Mouse (Mus musculus) heart, postnatal 0 days (tissue): Measurements from ENCODE around the gene Ccr8. TPM values are rescaled to one million over a fixed set of nuclear protein-coding genes. Genes with fewer than 3 reads are reported as not detected.

Experiments used
- ATAC-seq: fragments of 200-750 bp; cut with Nextera tagmentation; 2 replicates; pipeline ENCODE4 v1.8.0; 2017; ENCODE audit warnings: low read depth, moderate number of reproducible peaks, moderate library complexity; ENCODE audit not compliant: insufficient read depth
- DNase-seq: peaks from one replicate; pipeline ENCODE4 v3.0.0-alpha.2; 2016; ENCODE audit warnings: low spot score
- H3K27ac ChIP-seq: fragments of 300-500 bp; sonication (generic); 2 replicates; pipeline ENCODE4 v1.5.1; 2014; ENCODE audit warnings: low read depth, mild to moderate bottlenecking
- H3K27me3 ChIP-seq: fragments of 300-500 bp; sonication (generic); 2 replicates; pipeline ENCODE4 v1.6.1; 2014; ENCODE audit warnings: low read length, mixed read lengths; ENCODE audit not compliant: control insufficient read depth, insufficient read depth
- H3K36me3 ChIP-seq: fragments of 300-500 bp; sonication (generic); replicated peaks from 2 replicates; pipeline ENCODE4 v1.6.1; 2014; ENCODE audit warnings: low read length, mixed read lengths; ENCODE audit not compliant: control insufficient read depth, insufficient read depth
- H3K4me1 ChIP-seq: fragments of 300-500 bp; sonication (generic); 2 replicates; pipeline ENCODE4 v1.6.1; 2014; ENCODE audit warnings: antibody characterized with exemption; ENCODE audit not compliant: control insufficient read depth, insufficient read depth
- H3K4me2 ChIP-seq: fragments of 300-500 bp; sonication (generic); 2 replicates; pipeline ENCODE4 v1.6.1; 2014; ENCODE audit warnings: low read depth, mild to moderate bottlenecking, low read length, moderate library complexity
- H3K4me3 ChIP-seq: fragments of 300-500 bp; sonication (generic); 2 replicates; pipeline ENCODE4 v1.5.1; 2014; ENCODE audit warnings: low read depth, low read length
- H3K9ac ChIP-seq: fragments of 300-500 bp; sonication (generic); replicated peaks from 2 replicates; pipeline ENCODE4 v1.6.1; 2014; ENCODE audit warnings: low read depth, low read length, mixed read lengths
- H3K9me3 ChIP-seq: fragments of 300-500 bp; sonication (generic); replicated peaks from 2 replicates; pipeline ENCODE4 v1.6.1; 2016; ENCODE audit warnings: low read length; ENCODE audit not compliant: control insufficient read depth
- CTCF ChIP-seq: IDR thresholded peaks from 2 replicates; pipeline ENCODE4 v1.5.1; 2016; ENCODE audit warnings: antibody characterized with exemption, control low read depth, low read depth
- EP300 ChIP-seq: IDR thresholded peaks from 2 replicates; pipeline ENCODE4 v1.6.1; 2016; ENCODE audit warnings: antibody characterized with exemption, low read depth
- WGBS: fragments of 180-500 bp; shearing (Covaris S2); extraction: QIAGEN DNeasy Blood & Tissue Kit; methylation state at CpG from one replicate; pipeline ENCODE4 v1.1.7; 2014; 5-methylcytosine and 5-hydroxymethylcytosine counted together
- polyA plus RNA-seq: library from polyadenylated mRNA; unstranded; fragments of >200 nt; fragmentation: Nextera tagmentation; extraction: Ambion mirVana; gene quantifications from 2 replicates; pipeline ENCODE4 v1.2.1, GENCODE M21; 2015
- total RNA-seq: library from RNA; depleted of rRNA; stranded (reverse); fragments of >200 nt; gene quantifications from 2 replicates; pipeline ENCODE4 v1.2.3, GENCODE M21; 2014; ENCODE audit warnings: low replicate concordance

The Ccr8 gene
- total and polyA plus RNA-seq, 2 experiments from 2014 or later = not detected

DNA sequence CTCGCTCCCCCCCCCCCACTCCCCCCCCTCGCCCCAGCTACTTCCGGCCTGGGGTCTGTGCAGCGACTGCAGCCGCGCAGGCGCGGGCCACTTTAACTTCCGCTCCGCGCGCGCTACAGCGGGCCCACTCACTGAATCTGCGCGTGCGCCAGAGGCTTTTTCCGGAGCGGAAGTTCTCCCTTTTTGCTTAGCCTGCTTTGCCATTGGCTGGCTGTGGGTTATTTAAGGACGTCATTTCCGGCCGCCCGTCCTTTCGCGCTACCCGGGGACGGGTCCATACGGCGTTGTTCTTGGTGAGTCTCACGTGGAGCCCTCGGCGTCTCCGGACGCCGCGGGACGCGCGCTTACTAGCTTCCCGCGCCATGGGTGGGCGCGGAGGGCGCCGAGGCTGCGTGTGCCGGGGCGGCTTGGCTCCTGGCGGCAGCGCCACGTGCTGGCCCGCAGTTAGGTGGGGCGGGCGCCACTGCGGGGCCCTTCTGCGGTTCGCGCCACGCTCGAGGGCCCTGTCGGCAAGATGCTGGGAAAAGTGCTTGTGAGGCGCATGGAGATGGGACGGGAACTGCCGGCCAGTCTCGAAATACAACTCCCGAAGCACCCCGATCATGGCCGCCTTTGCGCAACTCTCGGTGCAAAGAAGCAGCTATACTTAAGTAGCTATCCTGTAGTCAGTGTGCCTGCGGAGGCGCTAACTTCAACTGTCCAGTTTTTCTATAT, 35.8 kb downstream of the Ccr8 start, which contains the start of gene Rpsa:
TSS of gene Rpsa (plus strand) at position 152 of the 714 bp plus-strand sequence.
- whole genome bisulfite sequencing = under 1% methylated on average over 68 of the region's 72 CpGs
- DNase-seq (peak; percentile 98), ATAC-seq (peak; percentile 98)
- peak within 1 kb of the TSS; percentile 86 for H3K27ac ChIP-seq
- no peaks in the 10 kb centered on the region for H3K9me3 ChIP-seq
- H3K27me3 ChIP-seq = no peaks in the 10 kb centered on the region
- peak within 1 kb of the TSS; percentile 87 for H3K9ac ChIP-seq
- H3K4me2 ChIP-seq = peak within 1 kb of the TSS; percentile 80
- H3K4me3 ChIP-seq = peak within 1 kb of the TSS; percentile 79
- TF ChIP-seq CTCF = no peak; the same call in 1 of the 2 replicates
- TF ChIP-seq EP300 = no peak
- peaks cover 15% of the 10 kb centered on the region for H3K4me1 ChIP-seq
- H3K36me3 ChIP-seq = peaks cover 52% of the 10 kb centered on the region

DNA sequence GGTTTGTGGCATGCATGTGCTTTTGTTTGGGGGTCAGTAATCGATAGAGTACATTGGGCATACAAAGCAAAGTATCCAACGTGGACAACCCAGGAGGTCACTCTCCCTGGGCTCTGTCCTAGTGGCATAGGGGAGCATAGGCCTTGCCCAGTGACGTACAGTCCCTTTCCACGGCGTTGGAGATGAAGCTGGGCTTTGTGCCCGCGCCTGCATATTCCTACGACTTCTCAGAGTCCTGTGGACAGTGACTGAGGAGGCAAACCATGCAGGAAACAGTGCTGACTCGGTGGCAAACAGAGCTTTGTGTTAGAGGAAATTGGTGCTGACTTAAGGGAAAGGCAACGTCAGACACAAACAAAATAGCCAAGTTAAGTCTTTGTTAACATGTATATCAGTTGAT, 37.4 kb downstream of the Ccr8 start:
- ATAC-seq = no peak
- no peaks in the 10 kb centered on the region for H3K27me3 ChIP-seq
- TF ChIP-seq CTCF = no peak
- TF ChIP-seq EP300 = no peak
- H3K9me3 ChIP-seq = no peaks in the 10 kb centered on the region
- no peak overlapping the region for H3K9ac ChIP-seq
- no peak for DNase-seq
- H3K36me3 ChIP-seq = peaks cover 42% of the 10 kb centered on the region
- no peak overlapping the region for H3K27ac ChIP-seq
- WGBS = 57% methylated on average over 10 of the region's 10 CpGs
- peaks cover 15% of the 10 kb centered on the region for H3K4me1 ChIP-seq
- peak overlapping the region; percentile 79; the same call in 1 of the 2 replicates for H3K4me3 ChIP-seq
- peak overlapping the region; percentile 80 for H3K4me2 ChIP-seq

DNA sequence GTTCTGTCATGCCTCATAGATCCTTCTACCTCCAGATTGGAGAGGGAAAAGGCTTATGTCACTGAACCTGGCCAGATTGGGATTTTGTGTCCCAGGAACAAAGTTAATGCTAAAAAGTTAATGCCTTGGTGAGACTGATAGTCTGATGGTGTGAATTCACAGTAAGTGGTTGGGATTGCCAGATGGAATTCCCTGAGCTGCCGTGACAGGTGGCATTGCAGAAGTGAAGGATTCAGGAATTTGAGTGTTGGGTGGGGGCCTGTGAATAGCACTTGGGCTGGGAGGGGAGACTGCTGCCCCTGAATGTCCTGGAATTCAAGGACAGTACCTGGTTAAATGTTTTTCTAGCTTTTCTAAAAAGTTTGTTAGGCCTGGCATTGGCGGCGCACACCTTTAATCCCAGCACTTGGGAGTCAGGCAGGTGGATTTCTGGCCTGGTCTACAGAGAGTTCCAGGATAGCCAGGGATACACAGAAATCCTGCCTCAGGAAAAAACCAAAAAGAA, 39.9 kb downstream of the Ccr8 start:
- H3K4me1 ChIP-seq = peaks cover 14% of the 10 kb centered on the region
- H3K36me3 ChIP-seq = peaks cover 40% of the 10 kb centered on the region
- WGBS = 80% methylated on average over 3 of the region's 3 CpGs
- H3K27ac ChIP-seq = no peak overlapping the region
- DNase-seq (no peak), ATAC-seq (no peak)
- H3K27me3 ChIP-seq = no peaks in the 10 kb centered on the region
- H3K9ac ChIP-seq = no peak overlapping the region
- no peak overlapping the region for H3K4me2 ChIP-seq
- H3K9me3 ChIP-seq = no peaks in the 10 kb centered on the region
- H3K4me3 ChIP-seq = no peak overlapping the region
- TF ChIP-seq EP300 (no peak), CTCF (no peak)

- Histone ChIP-seq H3K36me3 (peaks cover 40% of the 10 kb centered on the region), H3K4me2 (no peak overlapping the region), H3K9ac (no peak overlapping the region), H3K4me3 (no peak overlapping the region), H3K9me3 (no peaks in the 10 kb centered on the region), H3K27me3 (no peaks in the 10 kb centered on the region), H3K27ac (no peak overlapping the region), H3K4me1 (peaks cover 12% of the 10 kb centered on the region)
- WGBS = 37% methylated on average over 8 of the region's 8 CpGs
- no peak for TF ChIP-seq EP300
- no peak for TF ChIP-seq CTCF
- ATAC-seq = no peak
- DNase-seq = no peak
These were observed 41.3 kb downstream of the Ccr8 start for GRCm38 (mm10) chr9:120132980-120133754.

- WGBS = 46% methylated on average over 6 of the region's 6 CpGs
- Histone ChIP-seq H3K27ac (no peak overlapping the region), H3K27me3 (no peaks in the 10 kb centered on the region), H3K4me3 (no peak overlapping the region), H3K9me3 (no peaks in the 10 kb centered on the region), H3K4me1 (peaks cover 4% of the 10 kb centered on the region; the same call in 1 of the 2 replicates), H3K4me2 (no peak overlapping the region), H3K9ac (no peak overlapping the region), H3K36me3 (peaks cover 40% of the 10 kb centered on the region)
- no peak for DNase-seq
- no peak for ATAC-seq
- TF ChIP-seq CTCF = no peak
- no peak for TF ChIP-seq EP300
These were observed 42.0 kb downstream of the Ccr8 start for GRCm38 (mm10) chr9:120133755-120134475.
